Mouse (Mus musculus) liver, adult 2 months (tissue): ENCODE measurements at regions not wholly inside any gene's neighbourhood (a gene's known extent, or its start where the extent isn't known, plus 50 kb on each side); places are given as distances from the start of the nearest gene placed in this dataset.

ENCODE experiments used
- CTCF ChIP-seq: fragments of 200-500 bp; IDR thresholded peaks from 2 replicates; pipeline ENCODE4 v1.5.1; 2011; ENCODE audit warnings: low read depth, low read length, control low read depth
- POLR2A ChIP-seq: fragments of 200-500 bp; IDR thresholded peaks from 2 replicates; pipeline ENCODE4 v1.6.1; 2011; ENCODE audit warnings: low read length, control low read depth; ENCODE audit not compliant: insufficient read depth; ENCODE audit errors: extremely low read depth

DNA sequence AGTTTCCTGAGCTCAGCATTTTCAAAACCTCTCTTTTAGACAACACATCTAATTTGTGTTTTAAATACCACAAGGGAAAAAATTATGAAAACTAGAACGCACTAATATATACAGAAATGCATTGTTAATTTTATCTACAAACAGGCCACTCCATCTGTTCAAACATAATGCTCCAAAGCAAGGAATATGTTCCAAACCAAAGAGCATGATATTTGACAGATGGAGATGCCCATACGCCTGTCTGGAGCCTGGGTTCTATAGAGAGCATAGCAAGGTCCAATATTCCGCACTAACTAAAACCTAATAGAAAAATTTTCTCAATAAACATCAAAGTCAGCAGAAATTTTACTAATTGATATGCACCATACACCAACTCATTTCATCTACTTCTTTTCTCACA, 423.5 kb upstream of the Fsip2 start:
- TF ChIP-seq CTCF (no peak), POLR2A (no peak)
